Comparison of ENCODE assay signal across 16 mouse cellular contexts in genomic region chr7:144996847-144997246, GRCm38 (mm10). TPM values are rescaled to one million over a fixed set of nuclear protein-coding genes. Genes with fewer than 3 reads are reported as not detected.
DNase-seq lines count a peak whose midpoint lies in the region; ATAC-seq and TF ChIP-seq lines count a peak whose summit lies in the region.
"Had no signal": no experiment of that assay in that cellular context is flagged by ENCODE, and none has a peak within 500 bp of the region (broad histone marks: within the 10 kb centered on the region; RNA-seq: fewer than 3 reads in every experiment).

No protein-coding gene starts in this region.

- ATAC-seq in heart, embryonic 12.5 days (ENCODE audit: insufficient number of reproducible peaks, low FRiP score): no peak
- ATAC-seq in stomach, embryonic 15.5 days (ENCODE audit: insufficient read depth, low FRiP score, low read depth): no peak
- no peak for ATAC-seq in stomach, postnatal 0 days (ENCODE audit: low FRiP score, low TSS enrichment)
- ATAC-seq: forebrain, embryonic 14.5 days; hindbrain, embryonic 16.5 days; Patski had no signal

- no peaks in the 10 kb centered on the region for H3K36me3 ChIP-seq in heart, embryonic 12.5 days
- no peaks in the 10 kb centered on the region for H3K36me3 ChIP-seq in stomach, embryonic 15.5 days
- H3K36me3 ChIP-seq in stomach, postnatal 0 days (ENCODE audit: control insufficient read depth, insufficient read depth, low read length): no peaks in the 10 kb centered on the region
- no peaks in the 10 kb centered on the region for H3K36me3 ChIP-seq in limb, embryonic 10.5 days
- H3K36me3 ChIP-seq: limb, embryonic 15.5 days had no signal

- DNase-seq in heart, adult 18-20 months: peak; percentile 39 to 71
- no peak for DNase-seq in stomach, postnatal 0 days (ENCODE audit: low spot score)
- no peak for DNase-seq in limb, embryonic 10.5 days (ENCODE audit: low spot score)
- no peak for DNase-seq in right cerebral cortex, postnatal 4 days
- DNase-seq in ovary, postnatal 14 days (ENCODE audit: low spot score): no peak
- no peak for DNase-seq in cerebellum, adult 9-10 months
- DNase-seq: cerebellum, adult 18-20 months; gastrocnemius, postnatal 14 days; midbrain, embryonic 14.5 days; thymus, postnatal 4 days had no signal

- peaks cover 36% of the 10 kb centered on the region for H3K4me1 ChIP-seq in heart, embryonic 12.5 days (replicated peaks)
- no peaks in the 10 kb centered on the region for H3K4me1 ChIP-seq in stomach, embryonic 15.5 days
- no peaks in the 10 kb centered on the region for H3K4me1 ChIP-seq in stomach, postnatal 0 days (replicated peaks; ENCODE audit: control insufficient read depth, insufficient read depth)
- H3K4me1 ChIP-seq in limb, embryonic 10.5 days: peaks cover 17% of the 10 kb centered on the region

- no peak for TF ChIP-seq EP300 in stomach, postnatal 0 days (optimal IDR thresholded peaks at IDR 0.05)

- H3K9ac ChIP-seq in heart, embryonic 12.5 days: no peak overlapping the region
- H3K9ac ChIP-seq in stomach, embryonic 15.5 days: no peak overlapping the region
- H3K9ac ChIP-seq in stomach, postnatal 0 days (ENCODE audit: low read length): no peak overlapping the region
- H3K9ac ChIP-seq: limb, embryonic 15.5 days had no signal

- H3K4me2 ChIP-seq in heart, embryonic 12.5 days: no peak overlapping the region
- no peak overlapping the region for H3K4me2 ChIP-seq in stomach, embryonic 15.5 days
- H3K4me2 ChIP-seq in stomach, postnatal 0 days (replicated peaks; ENCODE audit: low read depth): no peak overlapping the region
- H3K4me2 ChIP-seq: limb, embryonic 15.5 days had no signal

- 40% methylated on average over 3 of the region's 3 CpGs for WGBS in heart, embryonic 12.5 days
- WGBS in stomach, embryonic 15.5 days: 32% methylated on average over 3 of the region's 3 CpGs
- WGBS in stomach, postnatal 0 days: 41% methylated on average over 3 of the region's 3 CpGs
- 60% methylated on average over 3 of the region's 3 CpGs for WGBS in limb, embryonic 10.5 days

- TF ChIP-seq CTCF in stomach, postnatal 0 days (IDR thresholded peaks at IDR 0.05; ENCODE audit: low read depth): no peak

- H3K27ac ChIP-seq in heart, embryonic 12.5 days (ENCODE audit: poor library complexity, severe bottlenecking): no peak overlapping the region
- 0 out of 2 replicates have a peak overlapping the region, but pooled peaks have one; percentile 1 for H3K27ac ChIP-seq in stomach, embryonic 15.5 days
- H3K27ac ChIP-seq in stomach, postnatal 0 days (replicated peaks): no peak overlapping the region
- 0 out of 2 replicates have a peak overlapping the region, but pooled peaks have one; percentile 22 for H3K27ac ChIP-seq in limb, embryonic 10.5 days
- H3K27ac ChIP-seq: limb, embryonic 15.5 days had no signal

- H3K4me3 ChIP-seq in heart, embryonic 12.5 days: no peak overlapping the region
- H3K4me3 ChIP-seq in stomach, embryonic 15.5 days (replicated peaks): no peak overlapping the region
- H3K4me3 ChIP-seq in stomach, postnatal 0 days (ENCODE audit: low read depth, low read length): no peak overlapping the region
- no peak overlapping the region for H3K4me3 ChIP-seq in limb, embryonic 10.5 days
- H3K4me3 ChIP-seq: limb, embryonic 15.5 days had no signal

- H3K27me3 ChIP-seq in heart, embryonic 12.5 days (replicated peaks): no peaks in the 10 kb centered on the region
- no peaks in the 10 kb centered on the region for H3K27me3 ChIP-seq in stomach, embryonic 15.5 days (replicated peaks)
- no peaks in the 10 kb centered on the region for H3K27me3 ChIP-seq in stomach, postnatal 0 days (ENCODE audit: control insufficient read depth, insufficient read depth, low read length)
- H3K27me3 ChIP-seq in limb, embryonic 10.5 days (ENCODE audit: low read depth, poor library complexity, severe bottlenecking): no peaks in the 10 kb centered on the region; the same call in 1 of the 2 replicates
- H3K27me3 ChIP-seq: limb, embryonic 15.5 days; Patski had no signal

- no peaks in the 10 kb centered on the region for H3K9me3 ChIP-seq in heart, embryonic 12.5 days (replicated peaks)
- H3K9me3 ChIP-seq in stomach, embryonic 15.5 days: no peaks in the 10 kb centered on the region
- H3K9me3 ChIP-seq in stomach, postnatal 0 days (ENCODE audit: control insufficient read depth, low read length): no peaks in the 10 kb centered on the region
- no peaks in the 10 kb centered on the region for H3K9me3 ChIP-seq in limb, embryonic 10.5 days (replicated peaks)
- H3K9me3 ChIP-seq: limb, embryonic 15.5 days had no signal

RNA-seq across cellular contexts. Expression of gene Ccnd1, which starts 57.1 kb away (rescaled TPM):
- total RNA-seq in heart, adult 18-20 months (2021): 10 to 100 TPM; 38.3 to 62.8 TPM
- 81.2 and 89.9 TPM in 2 replicates for polyA plus RNA-seq in heart, embryonic 12.5 days (2016; fragmentation: Nextera tagmentation; extraction: Ambion mirVana)
- 62.3 and 76.9 TPM in 2 replicates for polyA plus RNA-seq in stomach, embryonic 15.5 days (2015; fragmentation: Nextera tagmentation; extraction: Ambion mirVana)
- 38.7 and 38.9 TPM in 2 replicates for polyA plus RNA-seq in stomach, postnatal 0 days (2015; fragmentation: Nextera tagmentation; extraction: Ambion mirVana)
- polyA plus RNA-seq in limb, embryonic 10.5 days (2016; fragmentation: Nextera tagmentation; extraction: Ambion mirVana): 152 and 160 TPM in 2 replicates

Comparison
In these comparisons a context has a peak if more than half of its experiments do, and no peak if none do; other contexts are left out.
1. H3K27ac ChIP-seq: peak in stomach, embryonic 15.5 days (single experiment) and limb, embryonic 10.5 days (single experiment); none in heart, embryonic 12.5 days (single experiment) and stomach, postnatal 0 days (single experiment).
2. DNase-seq: peak in heart, adult 18-20 months (2 of 2); none in stomach, postnatal 0 days (single experiment), limb, embryonic 10.5 days (single experiment), right cerebral cortex, postnatal 4 days (single experiment), ovary, postnatal 14 days (single experiment) and cerebellum, adult 9-10 months (single experiment).